Mouse (Mus musculus) hindbrain, embryonic 14.5 days (tissue): ENCODE data around the gene Tspan18. TPM values are rescaled to one million over a fixed set of nuclear protein-coding genes. Genes with fewer than 3 reads are reported as not detected.

Experiments
- ATAC-seq: fragments of 200-750 bp; cut with Nextera tagmentation; 2 replicates; pipeline ENCODE4 v1.8.0; 2017; ENCODE audit warnings: moderate number of reproducible peaks, mild to moderate bottlenecking, moderate TSS enrichment, moderate library complexity; ENCODE audit not compliant: low FRiP score
- DNase-seq: peaks from one replicate; pipeline ENCODE4 v3.0.0-alpha.2; 2015; ENCODE audit warnings: low spot score
- H3K27ac ChIP-seq: fragments of 300-500 bp; sonication (generic); 2 replicates; pipeline ENCODE4 v1.5.1; 2014; ENCODE audit warnings: mild to moderate bottlenecking, moderate library complexity
- H3K27me3 ChIP-seq: fragments of 300-500 bp; sonication (generic); 2 replicates; pipeline ENCODE4 v1.6.1; 2014; ENCODE audit warnings: mild to moderate bottlenecking, low read length, mixed read lengths; ENCODE audit not compliant: control insufficient read depth, insufficient read depth
- H3K36me3 ChIP-seq: fragments of 300-500 bp; sonication (generic); replicated peaks from 2 replicates; pipeline ENCODE4 v1.6.1; 2014; ENCODE audit not compliant: control insufficient read depth, insufficient read depth
- H3K4me1 ChIP-seq: fragments of 300-500 bp; sonication (generic); replicated peaks from 2 replicates; pipeline ENCODE4 v1.6.1; 2014; ENCODE audit warnings: antibody characterized with exemption, low read length, mixed read lengths; ENCODE audit not compliant: control insufficient read depth, insufficient read depth
- H3K4me2 ChIP-seq: fragments of 300-500 bp; sonication (generic); replicated peaks from 2 replicates; pipeline ENCODE4 v1.6.1; 2014; ENCODE audit warnings: mild to moderate bottlenecking, moderate library complexity
- H3K4me3 ChIP-seq: fragments of 300-500 bp; sonication (generic); replicated peaks from 2 replicates; pipeline ENCODE4 v1.5.1; 2014; ENCODE audit warnings: mild to moderate bottlenecking, low read length
- H3K9ac ChIP-seq: fragments of 300-500 bp; sonication (generic); 2 replicates; pipeline ENCODE4 v1.6.1; 2014
- H3K9me3 ChIP-seq: fragments of 300-500 bp; sonication (generic); 2 replicates; pipeline ENCODE4 v1.6.1; 2016; ENCODE audit warnings: low read length; ENCODE audit not compliant: control insufficient read depth
- WGBS: fragments of 180-500 bp; shearing (Covaris S2); extraction: QIAGEN DNeasy Blood & Tissue Kit; methylation state at CpG from one replicate; pipeline ENCODE4 v1.1.7; 2014; 5-methylcytosine and 5-hydroxymethylcytosine counted together
- polyA plus RNA-seq: library from polyadenylated mRNA; unstranded; fragments of >200 nt; fragmentation: Nextera tagmentation; extraction: Ambion mirVana; gene quantifications from 2 replicates; pipeline ENCODE4 v1.2.1, GENCODE M21; 2014

The Tspan18 gene
- polyA plus RNA-seq, 1 experiment from 2014 or later: 28.6 TPM

GRCm38 (mm10) chr2:93172460-93172859, 161.8 kb downstream of the Tspan18 start:
- Histone ChIP-seq H3K9ac (no peak overlapping the region), H3K4me3 (no peak overlapping the region), H3K27me3 (no peaks in the 10 kb centered on the region), H3K27ac (no peak overlapping the region), H3K4me2 (no peak overlapping the region), H3K9me3 (no peaks in the 10 kb centered on the region), H3K4me1 (peaks cover 33% of the 10 kb centered on the region), H3K36me3 (no peaks in the 10 kb centered on the region)
- DNase-seq (no peak), ATAC-seq (no peak)
- 44% methylated on average over 5 of the region's 5 CpGs for WGBS

- Histone ChIP-seq H3K4me1 (peaks cover 29% of the 10 kb centered on the region), H3K36me3 (no peaks in the 10 kb centered on the region), H3K4me3 (no peak overlapping the region), H3K9ac (no peak overlapping the region), H3K27me3 (no peaks in the 10 kb centered on the region), H3K27ac (no peak overlapping the region), H3K4me2 (no peak overlapping the region), H3K9me3 (no peaks in the 10 kb centered on the region)
- ATAC-seq: no peak
- DNase-seq: no peak
- WGBS: 66% methylated on average over 6 of the region's 6 CpGs
Observed at GRCm38 (mm10) chr2:93171929-93172328, 162.4 kb downstream of the Tspan18 start.

GRCm38 (mm10) chr2:93170845-93171200, 163.5 kb downstream of the Tspan18 start:
- no peaks in the 10 kb centered on the region for H3K27me3 ChIP-seq
- H3K27ac ChIP-seq: peak overlapping the region; percentile 49; the same call in 1 of the 2 replicates
- no peak overlapping the region for H3K4me2 ChIP-seq
- peak; percentile 58 for DNase-seq
- peak; percentile 37; the same call in 1 of the 2 replicates for ATAC-seq
- no peak overlapping the region for H3K4me3 ChIP-seq
- H3K9ac ChIP-seq: no peak overlapping the region
- no peaks in the 10 kb centered on the region for H3K9me3 ChIP-seq
- WGBS: 41% methylated on average over 5 of the region's 5 CpGs
- H3K4me1 ChIP-seq: peaks cover 28% of the 10 kb centered on the region; the same call in 1 of the 2 replicates
- no peaks in the 10 kb centered on the region for H3K36me3 ChIP-seq

- H3K27me3 ChIP-seq: no peaks in the 10 kb centered on the region
- H3K27ac ChIP-seq: peak overlapping the region; percentile 49; the same call in 1 of the 2 replicates
- 71% methylated on average over 19 of the region's 19 CpGs for WGBS
- ATAC-seq: no peak
- H3K4me2 ChIP-seq: no peak overlapping the region
- peaks cover 25% of the 10 kb centered on the region; the same call in 1 of the 2 replicates for H3K4me1 ChIP-seq
- H3K36me3 ChIP-seq: no peaks in the 10 kb centered on the region
- no peak for DNase-seq
- no peak overlapping the region for H3K4me3 ChIP-seq
- H3K9me3 ChIP-seq: no peaks in the 10 kb centered on the region
- no peak overlapping the region for H3K9ac ChIP-seq
Observed at GRCm38 (mm10) chr2:93170156-93170844, 164.0 kb downstream of the Tspan18 start.

- H3K4me1 ChIP-seq: 0 out of 2 replicates have a peak, but pooled peaks cover 16% of the 10 kb centered on the region
- no peaks in the 10 kb centered on the region for H3K27me3 ChIP-seq
- no peak for ATAC-seq
Observed at GRCm38 (mm10) chr2:93166734-93167406, 167.4 kb downstream of the Tspan18 start.

GRCm38 (mm10) chr2:93166295-93166694, 168.0 kb downstream of the Tspan18 start:
- no peak for DNase-seq
- H3K9me3 ChIP-seq: no peaks in the 10 kb centered on the region
- no peaks in the 10 kb centered on the region for H3K27me3 ChIP-seq
- 0 out of 2 replicates have a peak, but pooled peaks cover 13% of the 10 kb centered on the region for H3K4me1 ChIP-seq
- H3K36me3 ChIP-seq: no peaks in the 10 kb centered on the region
- H3K27ac ChIP-seq: no peak overlapping the region
- no peak overlapping the region for H3K4me3 ChIP-seq
- no peak overlapping the region for H3K9ac ChIP-seq
- no peak overlapping the region for H3K4me2 ChIP-seq
- ATAC-seq: no peak
- 62% methylated on average over 6 of the region's 6 CpGs for WGBS

More at GRCm38 (mm10) chr2:93166734-93167406, 167.4 kb downstream of the Tspan18 start:
- Histone ChIP-seq H3K9me3 (no peaks in the 10 kb centered on the region), H3K27ac (no peak overlapping the region), H3K4me2 (no peak overlapping the region), H3K9ac (no peak overlapping the region), H3K36me3 (no peaks in the 10 kb centered on the region), H3K4me3 (no peak overlapping the region)
- no peak for DNase-seq
- WGBS: 88% methylated on average over 14 of the region's 14 CpGs

GRCm38 (mm10) chr2:93163750-93164335, 170.5 kb downstream of the Tspan18 start:
- 72% methylated on average over 6 of the region's 6 CpGs for WGBS
- H3K27me3 ChIP-seq: no peaks in the 10 kb centered on the region

GRCm38 (mm10) chr2:93163317-93163716, 171.0 kb downstream of the Tspan18 start:
- Histone ChIP-seq H3K36me3 (no peaks in the 10 kb centered on the region), H3K27me3 (no peaks in the 10 kb centered on the region), H3K9ac (no peak overlapping the region), H3K27ac (no peak overlapping the region), H3K4me3 (no peak overlapping the region), H3K4me1 (0 out of 2 replicates have a peak, but pooled peaks cover 10% of the 10 kb centered on the region), H3K9me3 (no peaks in the 10 kb centered on the region), H3K4me2 (no peak overlapping the region)
- no peak for DNase-seq
- ATAC-seq: no peak
- 16% methylated on average over 2 of the region's 2 CpGs for WGBS

More at GRCm38 (mm10) chr2:93163750-93164335, 170.5 kb downstream of the Tspan18 start:
- Histone ChIP-seq H3K9ac (no peak overlapping the region), H3K4me2 (no peak overlapping the region), H3K4me3 (no peak overlapping the region), H3K27ac (no peak overlapping the region), H3K4me1 (0 out of 2 replicates have a peak, but pooled peaks cover 10% of the 10 kb centered on the region), H3K9me3 (no peaks in the 10 kb centered on the region), H3K36me3 (no peaks in the 10 kb centered on the region)
- ATAC-seq (no peak), DNase-seq (no peak)

- H3K4me3 ChIP-seq: no peak overlapping the region
- H3K27me3 ChIP-seq: no peaks in the 10 kb centered on the region
- no peak overlapping the region for H3K27ac ChIP-seq
- H3K9me3 ChIP-seq: no peaks in the 10 kb centered on the region
- DNase-seq: no peak
- no peak for ATAC-seq
- no peak overlapping the region for H3K4me2 ChIP-seq
- H3K9ac ChIP-seq: no peak overlapping the region
- no peaks in the 10 kb centered on the region for H3K36me3 ChIP-seq
- WGBS: 90% methylated on average over 4 of the region's 4 CpGs
- 0 out of 2 replicates have a peak, but pooled peaks cover 10% of the 10 kb centered on the region for H3K4me1 ChIP-seq
Observed at GRCm38 (mm10) chr2:93162791-93163190, 171.5 kb downstream of the Tspan18 start.
